Mouse (Mus musculus): Measurements from ENCODE around the gene Erg. TPM values are rescaled to one million over a fixed set of nuclear protein-coding genes. Genes with fewer than 3 reads are reported as not detected.

The Erg gene
- polyA plus RNA-seq, 1 experiment from 2014 or later, result 1.7 TPM

- Histone ChIP-seq H3K4me3 (replicated peaks; ENCODE audit: low read length) (no peak overlapping the region), H3K4me1 (replicated peaks; ENCODE audit: control insufficient read depth, insufficient read depth, low read length) (no peaks in the 10 kb centered on the region), H3K4me2 (replicated peaks) (no peak overlapping the region), H3K27me3 (ENCODE audit: control insufficient read depth, insufficient read depth, low read length) (no peaks in the 10 kb centered on the region), H3K9ac (no peak overlapping the region), H3K9me3 (ENCODE audit: control insufficient read depth, low read length) (no peaks in the 10 kb centered on the region), H3K27ac (no peak overlapping the region), H3K36me3 (replicated peaks; ENCODE audit: control insufficient read depth, insufficient read depth) (no peaks in the 10 kb centered on the region)
- WGBS, result 88% methylated on average over 9 of the region's 9 CpGs
- no peak for DNase-seq (ENCODE audit: low spot score)
- ATAC-seq (ENCODE audit: low FRiP score), result no peak
Measured at GRCm38 (mm10) chr16:95348555-95348954, 237.8 kb downstream of the Erg start.

- H3K36me3 ChIP-seq (replicated peaks; ENCODE audit: control insufficient read depth, insufficient read depth), result no peaks in the 10 kb centered on the region
- DNase-seq (ENCODE audit: low spot score), result no peak
- H3K4me1 ChIP-seq (replicated peaks; ENCODE audit: control insufficient read depth, insufficient read depth, low read length), result no peaks in the 10 kb centered on the region
- no peak overlapping the region for H3K9ac ChIP-seq
- WGBS, result 9% methylated on average over 3 of the region's 3 CpGs
- peak; percentile 54; the same call in 1 of the 2 replicates for ATAC-seq (ENCODE audit: low FRiP score)
- no peak overlapping the region for H3K4me2 ChIP-seq (replicated peaks)
- no peaks in the 10 kb centered on the region for H3K9me3 ChIP-seq (ENCODE audit: control insufficient read depth, low read length)
- no peak overlapping the region for H3K4me3 ChIP-seq (replicated peaks; ENCODE audit: low read length)
- H3K27ac ChIP-seq, result no peak overlapping the region
- H3K27me3 ChIP-seq (ENCODE audit: control insufficient read depth, insufficient read depth, low read length), result no peaks in the 10 kb centered on the region
Measured at GRCm38 (mm10) chr16:95347202-95347601, 239.2 kb downstream of the Erg start.

- no peaks in the 10 kb centered on the region for H3K27me3 ChIP-seq (ENCODE audit: control insufficient read depth, insufficient read depth, low read length)
- H3K27ac ChIP-seq, result no peak overlapping the region
- WGBS, result 3% methylated on average over 5 of the region's 7 CpGs
- H3K4me1 ChIP-seq (replicated peaks; ENCODE audit: control insufficient read depth, insufficient read depth, low read length), result 0 out of 2 replicates have a peak, but pooled peaks cover 4% of the 10 kb centered on the region
- ATAC-seq (ENCODE audit: low FRiP score), result no peak
- H3K36me3 ChIP-seq (replicated peaks; ENCODE audit: control insufficient read depth, insufficient read depth), result no peaks in the 10 kb centered on the region
- no peak overlapping the region for H3K4me3 ChIP-seq (replicated peaks; ENCODE audit: low read length)
- H3K9ac ChIP-seq, result no peak overlapping the region
- no peak overlapping the region for H3K4me2 ChIP-seq (replicated peaks)
- H3K9me3 ChIP-seq (ENCODE audit: control insufficient read depth, low read length), result no peaks in the 10 kb centered on the region
- peak; percentile 91 for DNase-seq (ENCODE audit: low spot score)
Measured at GRCm38 (mm10) chr16:95345882-95346281, 240.5 kb downstream of the Erg start.

GRCm38 (mm10) chr16:95344961-95345360 is 241.4 kb downstream of the Erg start:
- no peak overlapping the region for H3K9ac ChIP-seq
- no peaks in the 10 kb centered on the region for H3K36me3 ChIP-seq (replicated peaks; ENCODE audit: control insufficient read depth, insufficient read depth)
- H3K4me2 ChIP-seq (replicated peaks), result no peak overlapping the region
- DNase-seq (ENCODE audit: low spot score), result no peak
- no peak for ATAC-seq (ENCODE audit: low FRiP score)
- no peaks in the 10 kb centered on the region for H3K27me3 ChIP-seq (ENCODE audit: control insufficient read depth, insufficient read depth, low read length)
- WGBS, result 69% methylated on average over 10 of the region's 10 CpGs
- H3K4me3 ChIP-seq (replicated peaks; ENCODE audit: low read length), result no peak overlapping the region
- no peaks in the 10 kb centered on the region for H3K9me3 ChIP-seq (ENCODE audit: control insufficient read depth, low read length)
- H3K4me1 ChIP-seq (replicated peaks; ENCODE audit: control insufficient read depth, insufficient read depth, low read length), result 0 out of 2 replicates have a peak, but pooled peaks cover 5% of the 10 kb centered on the region
- H3K27ac ChIP-seq, result no peak overlapping the region

GRCm38 (mm10) chr16:95342030-95342429 is 244.4 kb downstream of the Erg start:
- H3K4me1 ChIP-seq (replicated peaks; ENCODE audit: control insufficient read depth, insufficient read depth, low read length), result 0 out of 2 replicates have a peak, but pooled peaks cover 5% of the 10 kb centered on the region
- no peaks in the 10 kb centered on the region for H3K27me3 ChIP-seq (ENCODE audit: control insufficient read depth, insufficient read depth, low read length)
- H3K27ac ChIP-seq, result no peak overlapping the region
- 78% methylated on average over 8 of the region's 8 CpGs for WGBS
- H3K36me3 ChIP-seq (replicated peaks; ENCODE audit: control insufficient read depth, insufficient read depth), result no peaks in the 10 kb centered on the region
- H3K4me3 ChIP-seq (replicated peaks; ENCODE audit: low read length), result no peak overlapping the region
- H3K9me3 ChIP-seq (ENCODE audit: control insufficient read depth, low read length), result no peaks in the 10 kb centered on the region
- DNase-seq (ENCODE audit: low spot score), result no peak
- no peak overlapping the region for H3K4me2 ChIP-seq (replicated peaks)
- no peak overlapping the region for H3K9ac ChIP-seq
- no peak for ATAC-seq (ENCODE audit: low FRiP score)

- Histone ChIP-seq H3K4me2 (replicated peaks) (peak overlapping the region; percentile 35), H3K4me1 (replicated peaks; ENCODE audit: control insufficient read depth, insufficient read depth, low read length) (0 out of 2 replicates have a peak, but pooled peaks cover 5% of the 10 kb centered on the region), H3K9ac (no peak overlapping the region; the same call in 1 of the 2 replicates), H3K36me3 (replicated peaks; ENCODE audit: control insufficient read depth, insufficient read depth) (no peaks in the 10 kb centered on the region), H3K27ac (peak overlapping the region; percentile 21; the same call in 1 of the 2 replicates), H3K27me3 (ENCODE audit: control insufficient read depth, insufficient read depth, low read length) (no peaks in the 10 kb centered on the region), H3K4me3 (replicated peaks; ENCODE audit: low read length) (no peak overlapping the region), H3K9me3 (ENCODE audit: control insufficient read depth, low read length) (no peaks in the 10 kb centered on the region)
- 29% methylated on average over 28 of the region's 28 CpGs for WGBS
- DNase-seq (ENCODE audit: low spot score), result peak; percentile 91
- peak; percentile 90 for ATAC-seq (ENCODE audit: low FRiP score)
Measured at GRCm38 (mm10) chr16:95340885-95341791, 245.3 kb downstream of the Erg start.

- DNase-seq (ENCODE audit: low spot score) (no peak), ATAC-seq (ENCODE audit: low FRiP score) (no peak)
- no peaks in the 10 kb centered on the region for H3K36me3 ChIP-seq (replicated peaks; ENCODE audit: control insufficient read depth, insufficient read depth)
- no peaks in the 10 kb centered on the region for H3K4me1 ChIP-seq (replicated peaks; ENCODE audit: control insufficient read depth, insufficient read depth, low read length)
- no peaks in the 10 kb centered on the region for H3K27me3 ChIP-seq (ENCODE audit: control insufficient read depth, insufficient read depth, low read length)
- WGBS, result 92% methylated on average over 5 of the region's 5 CpGs
- H3K4me3 ChIP-seq (replicated peaks; ENCODE audit: low read length), result no peak overlapping the region
- no peak overlapping the region for H3K9ac ChIP-seq
- H3K4me2 ChIP-seq (replicated peaks), result no peak overlapping the region
- no peak overlapping the region for H3K27ac ChIP-seq
- no peaks in the 10 kb centered on the region for H3K9me3 ChIP-seq (ENCODE audit: control insufficient read depth, low read length)
Measured at GRCm38 (mm10) chr16:95332159-95332558, 254.2 kb downstream of the Erg start.

GRCm38 (mm10) chr16:95321945-95322625 is 264.3 kb downstream of the Erg start:
- Histone ChIP-seq H3K4me2 (replicated peaks) (no peak overlapping the region), H3K9ac (no peak overlapping the region), H3K4me3 (replicated peaks; ENCODE audit: low read length) (no peak overlapping the region), H3K9me3 (ENCODE audit: control insufficient read depth, low read length) (no peaks in the 10 kb centered on the region), H3K36me3 (replicated peaks; ENCODE audit: control insufficient read depth, insufficient read depth) (no peaks in the 10 kb centered on the region), H3K27me3 (ENCODE audit: control insufficient read depth, insufficient read depth, low read length) (no peaks in the 10 kb centered on the region), H3K27ac (no peak overlapping the region), H3K4me1 (replicated peaks; ENCODE audit: control insufficient read depth, insufficient read depth, low read length) (no peaks in the 10 kb centered on the region)
- DNase-seq (ENCODE audit: low spot score) (no peak), ATAC-seq (ENCODE audit: low FRiP score) (no peak)
- WGBS, result 80% methylated on average over 9 of the region's 9 CpGs

All from hindbrain, embryonic 14.5 days (tissue).